Mouse (Mus musculus) liver, postnatal 0 days (tissue): ENCODE data around the gene Sumf1.

Experiments used
- CTCF ChIP-seq: sonication (generic); IDR thresholded peaks from 2 replicates; pipeline ENCODE4 v1.5.1; 2016; ENCODE audit warnings: antibody characterized with exemption, low read depth
- EP300 ChIP-seq: IDR thresholded peaks from 2 replicates; pipeline ENCODE4 v1.6.1; 2016; ENCODE audit warnings: antibody characterized with exemption, low read depth, mild to moderate bottlenecking

- TF ChIP-seq CTCF, result no peak
- TF ChIP-seq EP300, result no peak
Measured at GRCm38 (mm10) chr6:108184847-108185684, at the start of gene Sumf1.
